Mouse (Mus musculus): ENCODE data around the gene Ufl1.
A peak's percentile ranks its signal among the peaks of the same experiment; 100 is the strongest.
"Not testable (repeated sequence)": the region's sequence is repeated elsewhere in the genome, so short reads cannot be mapped to it uniquely, and the experiment has no call there.

The Ufl1 gene

GRCm38 (mm10) chr4:25281671-25282038 lies at the start of gene Ufl1:
Ufl1 (minus strand) TSS chr4:25281821.
- peak; percentile 93 for DNase-seq (ENCODE audit: low spot score)

GRCm38 (mm10) chr4:25325684-25326220 lies 44.1 kb upstream of the Ufl1 start:
- DNase-seq (ENCODE audit: low spot score), result no peak

- no peak for DNase-seq (ENCODE audit: low spot score)
Measured at GRCm38 (mm10) chr4:25322631-25323178, 41.1 kb upstream of the Ufl1 start.

- DNase-seq (ENCODE audit: low spot score), result peak; percentile 1
Measured at GRCm38 (mm10) chr4:25313767-25314166, 32.1 kb upstream of the Ufl1 start.

GRCm38 (mm10) chr4:25285002-25285401 lies 3.4 kb upstream of the Ufl1 start:
- peak; percentile 0 for DNase-seq (ENCODE audit: low spot score)

- DNase-seq (ENCODE audit: low spot score), result no peak
Measured at GRCm38 (mm10) chr4:25280938-25281670, 517 bp downstream of the Ufl1 start.

GRCm38 (mm10) chr4:25272861-25273627 lies 8.6 kb downstream of the Ufl1 start:
- DNase-seq (ENCODE audit: low spot score), result peak; percentile 0

- no peak for DNase-seq (ENCODE audit: low spot score)
Measured at GRCm38 (mm10) chr4:25271926-25272325, 9.7 kb downstream of the Ufl1 start.

- no peak for DNase-seq (ENCODE audit: low spot score)
Measured at GRCm38 (mm10) chr4:25267144-25267543, 14.5 kb downstream of the Ufl1 start.

- no peak for DNase-seq (ENCODE audit: low spot score)
Measured at GRCm38 (mm10) chr4:25257822-25258398, 23.7 kb downstream of the Ufl1 start.

GRCm38 (mm10) chr4:25242776-25243175 lies 38.8 kb downstream of the Ufl1 start, which contains the start of gene Fhl5:
Fhl5 (minus strand) TSS chr4:25242876.
- DNase-seq (ENCODE audit: low spot score), result no peak

GRCm38 (mm10) chr4:25235663-25236062 lies 46.0 kb downstream of the Ufl1 start:
- not testable (repeated sequence) for DNase-seq (ENCODE audit: low spot score)

GRCm38 (mm10) chr4:25233767-25234166 lies 47.9 kb downstream of the Ufl1 start:
- not testable (repeated sequence) for DNase-seq (ENCODE audit: low spot score)

GRCm38 (mm10) chr4:25232546-25232945 lies 49.1 kb downstream of the Ufl1 start:
- DNase-seq (ENCODE audit: low spot score), result no peak

GRCm38 (mm10) chr4:25227527-25227926 lies 54.1 kb downstream of the Ufl1 start:
- DNase-seq (ENCODE audit: low spot score), result no peak

GRCm38 (mm10) chr4:25221927-25222326 lies 59.7 kb downstream of the Ufl1 start:
- no peak for DNase-seq (ENCODE audit: low spot score)

- DNase-seq (ENCODE audit: low spot score), result no peak
Measured at GRCm38 (mm10) chr4:25213451-25213850, 68.2 kb downstream of the Ufl1 start.

- no peak for DNase-seq (ENCODE audit: low spot score)
Measured at GRCm38 (mm10) chr4:25206166-25206565, 75.5 kb downstream of the Ufl1 start.

Data from retina, embryonic 14.5 days (tissue).